Mouse (Mus musculus) kidney, adult 2 months (tissue): ENCODE data around the gene Rassf1.

Source experiments
- CTCF ChIP-seq: fragments of 200-500 bp; conservative IDR thresholded peaks from 2 replicates; pipeline ENCODE4 v1.5.1; 2011; ENCODE audit warnings: low read depth, mild to moderate bottlenecking, control low read depth, low read length, moderate library complexity, mixed read lengths; ENCODE audit not compliant: insufficient read depth, insufficient read length
- POLR2A ChIP-seq: fragments of 200-500 bp; IDR thresholded peaks from one replicate; pipeline ENCODE4 v1.6.1; 2011; ENCODE audit warnings: low read depth, low read length, control low read depth

- no peak for TF ChIP-seq CTCF
- TF ChIP-seq POLR2A: peak; percentile 62
Measured at GRCm38 (mm10) chr9:107554319-107554825, 3.0 kb downstream of the Rassf1 start.
